Mouse (Mus musculus) thymus, postnatal 36 days (tissue): ENCODE measurements around the gene Rab22a.
A peak's percentile ranks its signal among the peaks of the same experiment; 100 is the strongest.
"Not testable (repeated sequence)": the region's sequence is repeated elsewhere in the genome, so short reads cannot be mapped to it uniquely, and the experiment has no call there.

Experiments used
- DNase-seq, 2 experiments: peaks; one replicate each; pipeline ENCODE4 v3.0.0; 2022; ENCODE audit warnings: mixed read lengths in 2 of 2

The Rab22a gene

GRCm38 (mm10) chr2:173672328-173672896 lies 12.9 kb downstream of the Rab22a start:
- DNase-seq = no peak

GRCm38 (mm10) chr2:173673469-173673868 lies 13.9 kb downstream of the Rab22a start:
- no peak for DNase-seq

- no peak for DNase-seq
Observed at GRCm38 (mm10) chr2:173678593-173678992, 19.0 kb downstream of the Rab22a start.

GRCm38 (mm10) chr2:173679217-173679616 lies 19.7 kb downstream of the Rab22a start:
- no peak for DNase-seq

GRCm38 (mm10) chr2:173680153-173680552 lies 20.6 kb downstream of the Rab22a start:
- no peak for DNase-seq

GRCm38 (mm10) chr2:173682773-173683172 lies 23.2 kb downstream of the Rab22a start:
- DNase-seq = no peak

- peak in 1 of 2 experiments; percentile 11 for DNase-seq
Observed at GRCm38 (mm10) chr2:173685781-173686361, 26.3 kb downstream of the Rab22a start.

- no peak for DNase-seq
Observed at GRCm38 (mm10) chr2:173687363-173687762, 27.8 kb downstream of the Rab22a start.

- DNase-seq = no peak
Observed at GRCm38 (mm10) chr2:173689835-173690234, 30.3 kb downstream of the Rab22a start.

GRCm38 (mm10) chr2:173691748-173692147 lies 32.2 kb downstream of the Rab22a start:
- no peak for DNase-seq

- DNase-seq = no peak
Observed at GRCm38 (mm10) chr2:173692693-173693092, 33.1 kb downstream of the Rab22a start.

GRCm38 (mm10) chr2:173698850-173699249 lies 39.3 kb downstream of the Rab22a start:
- DNase-seq = no peak

GRCm38 (mm10) chr2:173702096-173702866 lies 42.7 kb downstream of the Rab22a start:
- DNase-seq = no peak

- no peak for DNase-seq
Observed at GRCm38 (mm10) chr2:173702867-173703237, 43.3 kb downstream of the Rab22a start.

GRCm38 (mm10) chr2:173705827-173706551 lies 46.4 kb downstream of the Rab22a start:
- no peak for DNase-seq

GRCm38 (mm10) chr2:173707626-173708025 lies 48.1 kb downstream of the Rab22a start:
- DNase-seq = not testable (repeated sequence)

- no peak for DNase-seq
Observed at GRCm38 (mm10) chr2:173710193-173710592, 50.6 kb downstream of the Rab22a start.

- DNase-seq = no peak
Observed at GRCm38 (mm10) chr2:173712656-173713055, 53.1 kb downstream of the Rab22a start.

- no peak for DNase-seq
Observed at GRCm38 (mm10) chr2:173713241-173713640, 53.7 kb downstream of the Rab22a start.

- DNase-seq = no peak
Observed at GRCm38 (mm10) chr2:173714620-173715218, 55.2 kb downstream of the Rab22a start.

GRCm38 (mm10) chr2:173716966-173717365 lies 57.4 kb downstream of the Rab22a start:
- no peak for DNase-seq

GRCm38 (mm10) chr2:173719115-173719514 lies 59.6 kb downstream of the Rab22a start, which contains the start of gene 1700010B08Rik:
TSS of gene 1700010B08Rik (plus strand) at chr2:173719415.
- DNase-seq = not testable (repeated sequence)
